Mouse (Mus musculus) thymus, postnatal 10 days (tissue): ENCODE data around the gene Map1lc3a.

Experiments
- DNase-seq, 2 experiments: peaks; one replicate each; pipeline ENCODE4 v3.0.0; 2021; ENCODE audit warnings: low spot score in 2 of 2

Map1lc3a gene

GRCm38 (mm10) chr2:155276195-155276594, at the start of gene Map1lc3a:
Map1lc3a (plus strand) TSS chr2:155276297.
- peak; percentile 91 to 95 for DNase-seq

DNA sequence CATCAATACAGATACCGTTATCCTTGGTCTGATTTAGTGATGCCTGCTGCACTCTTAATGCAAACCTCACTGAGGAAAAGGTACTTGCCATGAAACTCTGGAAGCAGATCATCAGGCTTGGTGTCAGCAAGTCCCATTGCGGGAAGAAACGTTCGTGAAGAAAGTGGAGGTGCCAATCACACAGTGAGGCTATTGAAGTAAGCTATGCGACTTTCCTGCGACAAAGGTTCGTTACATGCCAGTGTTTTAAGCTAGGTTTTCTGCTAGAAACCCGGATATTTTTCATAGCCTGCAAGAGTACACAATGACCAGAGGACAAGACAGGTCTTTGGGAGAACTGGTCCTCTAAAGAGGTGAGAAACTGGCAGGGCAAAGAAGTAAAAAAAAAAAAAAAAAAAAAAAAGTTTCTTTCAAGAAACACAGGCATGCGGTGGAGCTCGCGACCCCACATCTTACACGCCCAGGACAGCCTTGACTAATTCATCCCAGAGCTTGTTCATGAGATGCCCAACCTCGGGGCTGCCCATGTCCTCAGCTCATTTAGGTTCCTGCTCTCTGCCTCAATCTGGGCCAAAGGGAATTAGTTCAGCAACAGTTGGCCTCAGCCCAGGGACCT, 40.2 kb upstream of the Map1lc3a start:
- no peak for DNase-seq

DNA sequence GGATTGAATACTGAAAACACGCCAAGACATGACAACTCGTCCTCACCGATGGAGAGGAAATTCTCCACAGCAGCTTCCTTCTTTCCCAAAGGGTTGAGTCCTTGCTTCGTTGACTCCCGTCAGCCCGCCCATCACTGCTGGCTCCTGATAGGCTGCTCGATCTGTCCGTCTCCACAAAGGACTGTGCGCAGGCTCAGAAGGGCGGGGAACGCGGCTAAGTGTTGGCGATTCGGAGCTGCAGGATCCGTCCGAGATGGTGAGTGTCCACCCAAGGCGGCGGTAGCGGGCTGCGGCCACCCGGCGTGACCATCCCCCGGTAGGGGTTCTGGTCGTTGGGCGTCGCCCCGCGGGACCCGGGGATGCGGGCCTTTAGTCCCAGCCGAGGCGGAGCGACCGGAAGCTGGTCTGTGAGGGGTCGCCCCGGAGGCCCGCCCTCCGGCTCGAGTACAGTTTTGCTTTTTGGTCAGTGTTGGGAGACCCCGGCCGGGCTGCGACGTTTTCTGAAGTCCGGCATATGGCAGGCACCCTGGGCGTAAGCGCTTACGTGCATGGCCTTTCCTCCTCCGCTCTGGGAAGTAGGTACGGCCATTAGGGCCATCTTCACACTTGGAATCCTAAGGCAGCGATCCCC, 39.6 kb upstream of the Map1lc3a start, which contains the start of gene Dynlrb1:
TSS of gene Dynlrb1 (plus strand) at position 172 of the 631 bp plus-strand sequence.
- peak; percentile 92 to 96 for DNase-seq

GRCm38 (mm10) chr2:155237276-155237675, 38.8 kb upstream of the Map1lc3a start:
- no peak for DNase-seq

DNA sequence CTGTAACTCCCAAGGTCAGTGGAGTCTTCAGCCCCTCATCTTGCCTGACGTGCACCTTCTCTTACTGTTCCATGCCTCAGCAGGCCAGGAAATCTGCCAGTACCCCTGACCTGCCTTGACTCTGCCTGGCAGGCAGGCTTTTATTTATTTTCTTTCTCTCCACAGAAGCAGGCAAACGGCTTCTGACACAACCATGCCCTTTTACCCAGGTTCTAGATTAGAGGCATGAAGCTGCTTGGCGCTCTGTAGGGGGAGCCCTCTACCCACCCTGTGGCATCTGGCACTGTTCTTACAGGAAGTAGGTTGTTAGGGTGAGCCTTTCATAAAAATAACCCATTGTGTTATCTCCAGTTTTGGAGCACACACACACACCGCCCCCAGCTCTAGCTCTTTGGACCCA, 35.2 kb upstream of the Map1lc3a start:
- DNase-seq, result peak; percentile 9 to 56

- no peak for DNase-seq
These were observed 33.7 kb upstream of the Map1lc3a start for GRCm38 (mm10) chr2:155242296-155242855.

DNA sequence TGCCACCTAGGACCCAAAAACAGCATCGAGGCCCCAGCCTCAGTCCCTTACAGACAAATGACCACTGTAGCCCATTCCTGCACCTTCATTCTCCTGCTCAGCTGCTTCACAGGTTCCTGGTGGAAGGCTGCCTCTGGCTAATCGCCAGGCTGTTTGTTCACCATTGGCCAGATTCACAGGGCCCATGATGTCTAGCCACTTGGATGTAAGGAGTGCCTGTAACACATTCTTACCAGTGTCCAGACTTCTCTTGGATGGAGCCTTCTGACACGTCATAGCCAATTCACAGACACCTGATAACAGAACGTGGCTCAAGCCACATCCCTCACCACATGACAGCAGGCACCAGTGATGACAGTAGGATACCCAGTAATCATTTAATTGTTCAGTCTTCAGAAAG, 29.9 kb upstream of the Map1lc3a start:
- no peak for DNase-seq

DNA sequence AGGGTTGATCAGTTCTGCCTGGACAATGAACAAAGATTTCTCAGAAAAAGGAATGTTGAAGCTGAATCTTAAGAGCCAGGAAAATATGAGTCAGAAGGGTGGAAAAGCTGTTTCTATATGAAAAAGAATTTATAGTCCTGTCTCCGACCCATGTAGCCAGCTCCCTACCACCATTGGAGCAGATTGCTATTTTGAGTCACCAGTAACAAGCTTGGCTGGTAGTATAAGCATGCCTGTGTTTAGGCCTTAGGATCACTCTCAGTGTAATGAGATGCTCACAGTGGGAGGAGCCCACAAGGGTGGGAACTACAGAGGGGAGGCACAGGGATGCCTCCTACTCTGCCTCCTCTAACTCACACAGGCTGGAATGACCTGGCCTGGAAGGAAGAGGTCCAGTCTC, 27.9 kb upstream of the Map1lc3a start:
- no peak for DNase-seq

- DNase-seq, result no peak
These were observed 27.4 kb upstream of the Map1lc3a start for GRCm38 (mm10) chr2:155248718-155249117.

GRCm38 (mm10) chr2:155249588-155249987, 26.5 kb upstream of the Map1lc3a start:
- DNase-seq, result no peak

- DNase-seq, result no peak
These were observed 10.6 kb upstream of the Map1lc3a start for GRCm38 (mm10) chr2:155265526-155265925.

DNA sequence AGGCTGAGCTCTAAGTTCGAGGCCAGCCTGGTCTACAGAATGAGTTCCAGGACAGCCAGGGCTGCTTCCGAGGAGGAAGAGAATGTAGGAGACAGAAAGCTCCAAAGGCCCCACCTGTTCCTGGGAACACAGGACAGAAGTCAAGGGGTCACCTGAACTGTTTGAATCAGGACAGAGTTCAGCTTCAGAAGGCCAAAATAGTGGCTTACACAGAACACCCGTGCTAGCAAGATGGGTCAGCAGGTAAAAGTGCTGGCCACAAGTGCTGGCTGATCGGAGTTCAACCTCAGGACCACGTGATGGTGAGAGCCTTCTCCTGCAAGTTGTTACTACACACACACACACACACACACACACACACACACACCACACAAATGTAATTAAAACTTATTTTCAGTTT, 9.2 kb upstream of the Map1lc3a start:
- no peak for DNase-seq

- DNase-seq, result no peak
These were observed 4.1 kb upstream of the Map1lc3a start for GRCm38 (mm10) chr2:155271957-155272356.

GRCm38 (mm10) chr2:155272396-155273170, 3.5 kb upstream of the Map1lc3a start:
- DNase-seq, result no peak

DNA sequence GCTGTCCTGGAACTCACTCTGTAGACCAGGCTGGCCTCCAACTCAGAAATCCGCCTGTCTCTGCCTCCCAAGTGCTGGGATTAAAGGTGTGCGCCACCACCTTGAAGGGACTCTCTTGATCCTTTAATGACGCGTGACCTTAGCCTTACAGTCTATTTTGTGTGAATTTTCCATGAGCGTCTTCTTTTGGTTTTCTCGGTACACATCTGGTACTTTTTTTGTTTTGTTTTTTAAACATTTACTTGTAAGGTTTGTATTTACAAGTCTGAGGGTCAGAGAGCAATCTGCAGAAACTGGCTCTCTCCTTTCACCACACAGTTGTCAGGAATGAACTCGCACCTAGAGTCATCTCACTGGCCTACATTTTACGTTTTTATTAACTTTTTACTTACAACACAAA, 2.5 kb upstream of the Map1lc3a start:
- no peak for DNase-seq

GRCm38 (mm10) chr2:155276621-155277175, 601 bp downstream of the Map1lc3a start:
- peak; percentile 45 to 59 for DNase-seq

GRCm38 (mm10) chr2:155277721-155278120, 1.6 kb downstream of the Map1lc3a start:
- no peak for DNase-seq

GRCm38 (mm10) chr2:155278361-155278760, 2.3 kb downstream of the Map1lc3a start:
- DNase-seq, result no peak

DNA sequence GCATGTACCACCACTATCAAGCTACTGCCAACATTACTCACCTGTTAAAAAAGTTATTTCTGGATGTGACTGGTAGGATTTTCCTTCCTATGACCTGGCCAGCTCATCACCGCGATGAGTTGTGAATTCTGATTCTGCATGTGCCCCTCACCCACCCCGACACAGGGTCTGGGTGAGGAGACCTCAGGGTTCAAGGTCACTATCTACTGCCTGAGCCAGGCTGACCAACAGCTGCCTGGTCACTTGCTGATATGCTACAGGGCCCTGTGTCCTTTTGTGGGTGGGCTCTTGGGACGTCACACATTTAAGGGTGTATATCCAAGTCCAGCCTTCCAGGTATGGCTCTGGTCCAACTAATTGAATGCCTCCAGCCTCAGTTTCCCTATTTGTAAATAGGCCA, 3.1 kb downstream of the Map1lc3a start:
- DNase-seq, result no peak

DNA sequence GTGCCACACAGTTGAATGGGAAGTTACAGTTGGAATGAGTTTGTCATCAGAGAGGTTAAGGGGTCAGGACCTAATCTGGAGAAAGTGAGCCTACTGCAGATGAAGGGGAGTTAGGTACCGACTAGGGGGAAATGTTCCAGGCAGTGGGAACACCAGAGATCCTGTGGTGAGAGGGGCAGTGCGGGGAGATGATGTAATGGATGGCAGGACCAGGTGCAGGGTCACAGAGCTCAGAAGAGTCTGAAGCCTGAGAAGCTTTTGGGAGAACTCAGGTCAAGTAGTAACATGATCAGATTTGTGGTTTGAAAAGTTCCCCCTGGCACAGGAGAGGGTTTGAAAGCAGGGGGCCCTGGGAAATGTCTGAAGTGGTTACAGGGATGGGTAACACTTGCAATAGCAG, 4.0 kb downstream of the Map1lc3a start:
- no peak for DNase-seq

- DNase-seq, result no peak
These were observed 7.7 kb downstream of the Map1lc3a start for GRCm38 (mm10) chr2:155283793-155284192.

- DNase-seq, result no peak
These were observed 8.6 kb downstream of the Map1lc3a start for GRCm38 (mm10) chr2:155284647-155285046.
